Mouse (Mus musculus): ENCODE results near the gene Ppp2r5e. TPM values are rescaled to one million over a fixed set of nuclear protein-coding genes. Genes with fewer than 3 reads are reported as not detected.

The Ppp2r5e gene
- polyA plus RNA-seq, 1 experiment from 2014 or later, result 22.5 TPM

GRCm38 (mm10) chr12:75466206-75466605 lies 129.8 kb downstream of the Ppp2r5e start:
- Histone ChIP-seq H3K4me3 (ENCODE audit: low read depth, low read length) (no peak overlapping the region), H3K4me2 (ENCODE audit: low read depth) (no peak overlapping the region), H3K9me3 (ENCODE audit: control insufficient read depth, low read length) (no peaks in the 10 kb centered on the region), H3K27me3 (ENCODE audit: control insufficient read depth, insufficient read depth, low read length) (no peaks in the 10 kb centered on the region), H3K27ac (ENCODE audit: low read depth, low read length) (no peak overlapping the region), H3K4me1 (ENCODE audit: control insufficient read depth, insufficient read depth, low read length) (peaks cover 5% of the 10 kb centered on the region; the same call in 1 of the 2 replicates), H3K36me3 (ENCODE audit: control insufficient read depth, insufficient read depth, low read length) (peaks cover 2% of the 10 kb centered on the region; the same call in 1 of the 2 replicates), H3K9ac (ENCODE audit: low read length) (no peak overlapping the region)
- DNase-seq (ENCODE audit: low spot score) (no peak), ATAC-seq (ENCODE audit: insufficient read depth, low FRiP score, low TSS enrichment) (no peak)
- 93% methylated on average over 7 of the region's 7 CpGs for WGBS

- Histone ChIP-seq H3K9me3 (ENCODE audit: control insufficient read depth, low read length) (no peaks in the 10 kb centered on the region), H3K4me2 (ENCODE audit: low read depth) (no peak overlapping the region), H3K4me3 (ENCODE audit: low read depth, low read length) (no peak overlapping the region), H3K9ac (ENCODE audit: low read length) (no peak overlapping the region), H3K4me1 (ENCODE audit: control insufficient read depth, insufficient read depth, low read length) (no peaks in the 10 kb centered on the region), H3K27ac (ENCODE audit: low read depth, low read length) (no peak overlapping the region), H3K36me3 (ENCODE audit: control insufficient read depth, insufficient read depth, low read length) (peaks cover 9% of the 10 kb centered on the region), H3K27me3 (ENCODE audit: control insufficient read depth, insufficient read depth, low read length) (no peaks in the 10 kb centered on the region)
- no peak for ATAC-seq (ENCODE audit: insufficient read depth, low FRiP score, low TSS enrichment)
- DNase-seq (ENCODE audit: low spot score), result peak; percentile 33
- WGBS, result 90% methylated on average over 9 of the region's 9 CpGs
Observed at GRCm38 (mm10) chr12:75464016-75464769, 131.9 kb downstream of the Ppp2r5e start.

- Histone ChIP-seq H3K27ac (ENCODE audit: low read depth, low read length) (no peak overlapping the region), H3K4me1 (ENCODE audit: control insufficient read depth, insufficient read depth, low read length) (no peaks in the 10 kb centered on the region), H3K36me3 (ENCODE audit: control insufficient read depth, insufficient read depth, low read length) (peaks cover 13% of the 10 kb centered on the region), H3K4me2 (ENCODE audit: low read depth) (no peak overlapping the region), H3K27me3 (ENCODE audit: control insufficient read depth, insufficient read depth, low read length) (no peaks in the 10 kb centered on the region), H3K9ac (ENCODE audit: low read length) (no peak overlapping the region), H3K4me3 (ENCODE audit: low read depth, low read length) (no peak overlapping the region), H3K9me3 (ENCODE audit: control insufficient read depth, low read length) (no peaks in the 10 kb centered on the region)
- DNase-seq (ENCODE audit: low spot score) (no peak), ATAC-seq (ENCODE audit: insufficient read depth, low FRiP score, low TSS enrichment) (no peak)
- 88% methylated on average over 5 of the region's 5 CpGs for WGBS
Observed at GRCm38 (mm10) chr12:75460561-75460960, 135.5 kb downstream of the Ppp2r5e start.

GRCm38 (mm10) chr12:75459656-75460055 lies 136.4 kb downstream of the Ppp2r5e start:
- 90% methylated on average over 5 of the region's 5 CpGs for WGBS
- Histone ChIP-seq H3K27me3 (ENCODE audit: control insufficient read depth, insufficient read depth, low read length) (no peaks in the 10 kb centered on the region), H3K9ac (ENCODE audit: low read length) (no peak overlapping the region), H3K4me3 (ENCODE audit: low read depth, low read length) (no peak overlapping the region), H3K27ac (ENCODE audit: low read depth, low read length) (no peak overlapping the region), H3K4me2 (ENCODE audit: low read depth) (no peak overlapping the region), H3K9me3 (ENCODE audit: control insufficient read depth, low read length) (no peaks in the 10 kb centered on the region), H3K36me3 (ENCODE audit: control insufficient read depth, insufficient read depth, low read length) (peaks cover 11% of the 10 kb centered on the region), H3K4me1 (ENCODE audit: control insufficient read depth, insufficient read depth, low read length) (no peaks in the 10 kb centered on the region)
- ATAC-seq (ENCODE audit: insufficient read depth, low FRiP score, low TSS enrichment), result no peak
- DNase-seq (ENCODE audit: low spot score), result no peak

GRCm38 (mm10) chr12:75453441-75453840 lies 142.6 kb downstream of the Ppp2r5e start:
- 96% methylated on average over 6 of the region's 6 CpGs for WGBS
- H3K4me2 ChIP-seq (ENCODE audit: low read depth), result no peak overlapping the region
- no peaks in the 10 kb centered on the region for H3K9me3 ChIP-seq (ENCODE audit: control insufficient read depth, low read length)
- no peak overlapping the region for H3K9ac ChIP-seq (ENCODE audit: low read length)
- peaks cover 3% of the 10 kb centered on the region; the same call in 1 of the 2 replicates for H3K36me3 ChIP-seq (ENCODE audit: control insufficient read depth, insufficient read depth, low read length)
- DNase-seq (ENCODE audit: low spot score) (no peak), ATAC-seq (ENCODE audit: insufficient read depth, low FRiP score, low TSS enrichment) (no peak)
- no peaks in the 10 kb centered on the region for H3K27me3 ChIP-seq (ENCODE audit: control insufficient read depth, insufficient read depth, low read length)
- H3K4me1 ChIP-seq (ENCODE audit: control insufficient read depth, insufficient read depth, low read length), result no peaks in the 10 kb centered on the region
- H3K27ac ChIP-seq (ENCODE audit: low read depth, low read length), result no peak overlapping the region
- no peak overlapping the region for H3K4me3 ChIP-seq (ENCODE audit: low read depth, low read length)

GRCm38 (mm10) chr12:75453027-75453426 lies 143.0 kb downstream of the Ppp2r5e start:
- DNase-seq (ENCODE audit: low spot score) (no peak), ATAC-seq (ENCODE audit: insufficient read depth, low FRiP score, low TSS enrichment) (no peak)
- Histone ChIP-seq H3K4me3 (ENCODE audit: low read depth, low read length) (no peak overlapping the region), H3K27ac (ENCODE audit: low read depth, low read length) (no peak overlapping the region), H3K27me3 (ENCODE audit: control insufficient read depth, insufficient read depth, low read length) (no peaks in the 10 kb centered on the region), H3K9me3 (ENCODE audit: control insufficient read depth, low read length) (no peaks in the 10 kb centered on the region), H3K4me2 (ENCODE audit: low read depth) (no peak overlapping the region), H3K36me3 (ENCODE audit: control insufficient read depth, insufficient read depth, low read length) (peaks cover 2% of the 10 kb centered on the region; the same call in 1 of the 2 replicates), H3K4me1 (ENCODE audit: control insufficient read depth, insufficient read depth, low read length) (no peaks in the 10 kb centered on the region), H3K9ac (ENCODE audit: low read length) (no peak overlapping the region)
- WGBS, result 79% methylated on average over 4 of the region's 4 CpGs

GRCm38 (mm10) chr12:75450592-75450991 lies 145.5 kb downstream of the Ppp2r5e start:
- Histone ChIP-seq H3K9ac (ENCODE audit: low read length) (no peak overlapping the region), H3K27ac (ENCODE audit: low read depth, low read length) (no peak overlapping the region), H3K27me3 (ENCODE audit: control insufficient read depth, insufficient read depth, low read length) (no peaks in the 10 kb centered on the region), H3K9me3 (ENCODE audit: control insufficient read depth, low read length) (no peaks in the 10 kb centered on the region), H3K4me3 (ENCODE audit: low read depth, low read length) (no peak overlapping the region), H3K4me1 (ENCODE audit: control insufficient read depth, insufficient read depth, low read length) (no peaks in the 10 kb centered on the region), H3K36me3 (ENCODE audit: control insufficient read depth, insufficient read depth, low read length) (peaks cover 2% of the 10 kb centered on the region; the same call in 1 of the 2 replicates), H3K4me2 (ENCODE audit: low read depth) (no peak overlapping the region)
- DNase-seq (ENCODE audit: low spot score), result no peak
- WGBS, result 92% methylated on average over 8 of the region's 8 CpGs
- no peak for ATAC-seq (ENCODE audit: insufficient read depth, low FRiP score, low TSS enrichment)

GRCm38 (mm10) chr12:75450011-75450410 lies 146.0 kb downstream of the Ppp2r5e start:
- H3K4me2 ChIP-seq (ENCODE audit: low read depth), result no peak overlapping the region
- no peak for DNase-seq (ENCODE audit: low spot score)

GRCm38 (mm10) chr12:75449475-75449966 lies 146.5 kb downstream of the Ppp2r5e start:
- DNase-seq (ENCODE audit: low spot score) (no peak), ATAC-seq (ENCODE audit: insufficient read depth, low FRiP score, low TSS enrichment) (no peak)
- H3K27me3 ChIP-seq (ENCODE audit: control insufficient read depth, insufficient read depth, low read length), result no peaks in the 10 kb centered on the region
- H3K27ac ChIP-seq (ENCODE audit: low read depth, low read length), result no peak overlapping the region
- no peak overlapping the region for H3K4me3 ChIP-seq (ENCODE audit: low read depth, low read length)
- H3K9ac ChIP-seq (ENCODE audit: low read length), result no peak overlapping the region
- H3K4me2 ChIP-seq (ENCODE audit: low read depth), result no peak overlapping the region
- WGBS, result 76% methylated on average over 6 of the region's 6 CpGs
- no peaks in the 10 kb centered on the region for H3K4me1 ChIP-seq (ENCODE audit: control insufficient read depth, insufficient read depth, low read length)
- H3K9me3 ChIP-seq (ENCODE audit: control insufficient read depth, low read length), result no peaks in the 10 kb centered on the region
- peaks cover 2% of the 10 kb centered on the region; the same call in 1 of the 2 replicates for H3K36me3 ChIP-seq (ENCODE audit: control insufficient read depth, insufficient read depth, low read length)

More at GRCm38 (mm10) chr12:75450011-75450410, 146.0 kb downstream of the Ppp2r5e start:
- Histone ChIP-seq H3K27ac (ENCODE audit: low read depth, low read length) (no peak overlapping the region), H3K9me3 (ENCODE audit: control insufficient read depth, low read length) (no peaks in the 10 kb centered on the region), H3K36me3 (ENCODE audit: control insufficient read depth, insufficient read depth, low read length) (peaks cover 2% of the 10 kb centered on the region; the same call in 1 of the 2 replicates), H3K4me3 (ENCODE audit: low read depth, low read length) (no peak overlapping the region), H3K9ac (ENCODE audit: low read length) (no peak overlapping the region), H3K27me3 (ENCODE audit: control insufficient read depth, insufficient read depth, low read length) (no peaks in the 10 kb centered on the region), H3K4me1 (ENCODE audit: control insufficient read depth, insufficient read depth, low read length) (no peaks in the 10 kb centered on the region)
- no peak for ATAC-seq (ENCODE audit: insufficient read depth, low FRiP score, low TSS enrichment)
- WGBS, result 86% methylated on average over 14 of the region's 14 CpGs

Data from neural tube, embryonic 11.5 days (tissue).